7 mouse cellular contexts compared by ENCODE assay signal in the genomic region with DNA sequence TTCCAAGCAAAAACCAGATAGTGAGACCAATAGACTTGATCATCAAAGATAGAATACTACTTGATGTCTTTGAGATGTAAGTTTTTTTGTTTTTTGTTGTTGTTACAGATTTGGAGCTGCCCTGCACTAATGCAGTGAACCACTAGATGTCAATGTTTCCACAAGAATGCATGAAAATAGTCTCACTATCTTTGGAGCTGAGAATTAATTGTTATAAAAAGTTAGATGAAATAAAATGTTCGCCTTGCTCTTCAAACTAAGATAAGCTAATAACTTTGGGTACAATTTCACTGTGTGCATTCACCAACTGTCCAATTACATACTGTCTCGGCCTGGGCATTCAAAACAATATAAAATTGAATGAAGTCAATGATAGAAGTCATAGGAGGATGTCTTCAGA.
A peak's percentile ranks its signal among the peaks of the same experiment; 100 is the strongest.
DNase-seq lines count a peak whose midpoint lies in the region; ATAC-seq and TF ChIP-seq lines count a peak whose summit lies in the region.

No protein-coding gene starts in this region.

- H3K4me2 ChIP-seq in liver, embryonic 11.5 days = no peak overlapping the region

- H3K9me3 ChIP-seq in liver, embryonic 11.5 days (ENCODE audit: control insufficient read depth, low read length) = no peaks in the 10 kb centered on the region

- H3K4me3 ChIP-seq in liver, adult 2 months (ENCODE audit: insufficient read depth, low read depth, low read length) = no peak overlapping the region
- H3K4me3 ChIP-seq in liver, embryonic 11.5 days (ENCODE audit: low read depth, low read length) = no peak overlapping the region
- H3K4me3 ChIP-seq in cerebellum, adult 2 months (replicated peaks; ENCODE audit: insufficient read depth, low read depth, low read length) = no peak overlapping the region
- no peak overlapping the region for H3K4me3 ChIP-seq in lung, adult 2 months (replicated peaks; ENCODE audit: extremely low read depth, low read depth, low read length)

- H3K9ac ChIP-seq in liver, adult 2 months (ENCODE audit: low read depth, low read length) = no peak overlapping the region
- H3K9ac ChIP-seq in liver, embryonic 11.5 days (ENCODE audit: low read depth, low read length) = no peak overlapping the region

- 35% methylated on average over 2 of the region's 2 CpGs for WGBS in liver, adult 2 months
- WGBS in liver, embryonic 11.5 days = 38% methylated on average over 2 of the region's 2 CpGs
- WGBS in cerebellum, adult 2 months = 28% methylated on average over 2 of the region's 2 CpGs
- 32% methylated on average over 2 of the region's 2 CpGs for WGBS in lung, adult 2 months

- no peaks in the 10 kb centered on the region for H3K79me2 ChIP-seq in liver, adult 2 months (ENCODE audit: control insufficient read depth, insufficient read depth, low read length)

- H3K36me3 ChIP-seq in liver, adult 2 months (ENCODE audit: control insufficient read depth, insufficient read depth, low read length) = no peaks in the 10 kb centered on the region
- H3K36me3 ChIP-seq in liver, embryonic 11.5 days (ENCODE audit: control insufficient read depth, insufficient read depth, low read length) = no peaks in the 10 kb centered on the region

- TF ChIP-seq CTCF in liver, adult 2 months (IDR thresholded peaks at IDR 0.05; ENCODE audit: low read depth, low read length) = peak; percentile 34
- TF ChIP-seq CTCF in cerebellum, adult 2 months (IDR thresholded peaks at IDR 0.05; ENCODE audit: borderline replicate concordance, insufficient read depth, low read depth, low read length) = peak; percentile 39; the same call in 1 of the 2 replicates
- TF ChIP-seq CTCF in lung, adult 2 months (IDR thresholded peaks at IDR 0.05; ENCODE audit: insufficient read depth, low read length) = peak; percentile 33; the same call in 1 of the 2 replicates

- no peak for ATAC-seq in liver, embryonic 11.5 days (replicated peaks; ENCODE audit: low FRiP score)
- ATAC-seq in hematopoietic stem cell, adult 5-6 weeks (replicated peaks in 1 of 2; ENCODE audit: insufficient read depth in 1 of 2, low FRiP score in 2 of 2, low TSS enrichment in 1 of 2, low read depth in 1 of 2, poor library complexity in 2 of 2, severe bottlenecking in 2 of 2) = peak; percentile 56 to 65; a peak in 2 of 4 replicates

- no peaks in the 10 kb centered on the region for H3K27me3 ChIP-seq in liver, adult 2 months (ENCODE audit: control insufficient read depth, insufficient read depth, low read length)
- no peaks in the 10 kb centered on the region for H3K27me3 ChIP-seq in liver, embryonic 11.5 days (replicated peaks; ENCODE audit: control insufficient read depth, insufficient read depth, low read length)
- H3K27me3 ChIP-seq in cerebellum, adult 2 months (ENCODE audit: control insufficient read depth, insufficient read depth, low read length) = no peaks in the 10 kb centered on the region

- no peak overlapping the region for H3K27ac ChIP-seq in liver, adult 2 months (replicated peaks; ENCODE audit: insufficient read depth, low read depth, low read length)
- no peak overlapping the region for H3K27ac ChIP-seq in liver, embryonic 11.5 days (ENCODE audit: low read depth, low read length)
- H3K27ac ChIP-seq in cerebellum, adult 2 months (ENCODE audit: insufficient read depth, low read length) = no peak overlapping the region

- TF ChIP-seq POLR2A in liver, adult 2 months (IDR thresholded peaks at IDR 0.05; ENCODE audit: extremely low read depth, insufficient read depth, low read length) = no peak
- TF ChIP-seq POLR2A in cerebellum, adult 2 months (IDR thresholded peaks at IDR 0.05; ENCODE audit: borderline replicate concordance, insufficient read depth, low read length) = no peak
- TF ChIP-seq POLR2A in lung, adult 2 months (IDR thresholded peaks at IDR 0.05; ENCODE audit: borderline replicate concordance, extremely low read depth, low read depth, low read length) = no peak

- no peaks in the 10 kb centered on the region for H3K4me1 ChIP-seq in liver, adult 2 months (ENCODE audit: control insufficient read depth, insufficient read depth, low read length)
- no peaks in the 10 kb centered on the region for H3K4me1 ChIP-seq in liver, embryonic 11.5 days (replicated peaks; ENCODE audit: control insufficient read depth, insufficient read depth, low read length)
- H3K4me1 ChIP-seq in cerebellum, adult 2 months (ENCODE audit: control insufficient read depth, insufficient read depth, low read length) = no peaks in the 10 kb centered on the region; the same call in 1 of the 2 replicates
- no peaks in the 10 kb centered on the region for H3K4me1 ChIP-seq in lung, adult 2 months (ENCODE audit: control insufficient read depth, insufficient read depth, low read length)

- DNase-seq in liver, adult 2 months (ENCODE audit: extremely low read depth, low read depth, low spot score) = peak; percentile 13
- no peak for DNase-seq in liver, embryonic 11.5 days (ENCODE audit: low spot score)
- peak; percentile 30 for DNase-seq in MN1 (ENCODE audit: low spot score)
- DNase-seq in cerebellum, adult 2 months = peak; percentile 14 to 35
- no peak for DNase-seq in lung, adult 2 months
- DNase-seq in thymus, postnatal 4 days = peak; percentile 19

Comparison
In these comparisons a context has a peak if more than half of its experiments do, and no peak if none do; other contexts are left out.
1. DNase-seq: peak in liver, adult 2 months (single experiment), MN1 (single experiment), cerebellum, adult 2 months (2 of 2) and thymus, postnatal 4 days (single experiment); none in liver, embryonic 11.5 days (single experiment) and lung, adult 2 months (single experiment).
2. Peak in every context shown above with its lines, with median percentiles within 50 percentile points of each other: CTCF ChIP-seq.